Mouse (Mus musculus) B cell, adult 2 months (primary cell): Measurements from ENCODE around the gene Prkd2.

Source experiments
- DNase-seq, 2 experiments: peaks; one replicate each; pipeline ENCODE4 v3.0.0; 2022

Prkd2 gene

DNA sequence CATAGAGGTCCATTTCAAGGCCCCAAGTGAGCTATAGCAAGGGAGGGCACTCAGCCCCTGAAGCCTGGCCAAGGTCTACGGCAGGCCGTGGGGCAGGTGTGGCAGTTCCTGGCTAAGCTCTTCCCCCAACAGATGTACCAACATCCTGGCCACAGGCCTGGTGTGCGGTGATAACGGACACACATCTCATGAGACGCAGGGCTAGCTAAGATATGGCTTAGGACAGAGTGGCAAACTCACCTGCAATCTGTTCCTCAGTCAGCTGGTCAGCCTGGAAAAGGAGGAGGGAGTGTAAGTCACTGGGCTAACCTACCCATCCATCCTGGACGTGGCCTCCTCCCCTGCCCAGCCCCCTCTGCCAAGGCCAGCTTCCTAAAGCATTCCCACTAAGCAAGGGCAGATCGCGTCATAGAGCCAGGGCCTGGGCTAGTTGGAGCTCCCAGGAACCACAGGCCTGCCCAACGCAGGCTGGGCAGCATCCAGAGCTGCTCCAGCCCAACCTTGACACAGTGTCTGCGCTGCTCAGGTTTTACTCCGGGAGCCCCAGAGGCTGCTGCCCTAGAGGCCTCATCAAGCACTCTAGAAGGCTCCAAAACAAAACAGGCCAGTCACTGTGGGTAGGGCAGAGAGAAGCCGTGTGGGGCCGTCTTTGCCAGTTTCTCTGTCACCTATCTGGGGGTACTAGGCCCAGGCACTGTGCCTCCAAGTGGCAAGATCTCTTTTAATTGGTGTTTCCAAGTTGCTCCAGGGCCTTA lies 76.9 kb downstream of the Prkd2 start:
- DNase-seq, result no peak
